Comparison of ENCODE assay signal across 26 mouse cellular contexts in the genomic region with DNA sequence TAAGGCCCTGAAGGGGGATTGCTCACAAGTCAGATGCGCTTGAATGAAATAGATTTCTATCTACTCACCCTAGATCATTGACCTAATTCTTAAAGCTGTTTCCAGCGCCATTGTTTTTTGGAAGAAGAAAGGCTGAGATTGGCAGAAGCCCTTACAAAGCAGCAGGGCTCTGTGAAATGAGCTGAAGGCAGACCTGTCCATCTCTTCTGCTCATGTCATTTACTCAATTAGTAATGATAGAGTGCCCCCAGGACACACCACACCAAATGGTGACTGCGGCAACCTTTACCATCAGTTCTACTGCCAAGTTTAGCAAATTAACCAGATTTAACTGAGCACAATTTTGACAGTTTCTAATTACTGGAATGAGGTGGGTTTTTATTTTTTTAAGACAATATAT.
DNase-seq lines count a peak whose midpoint lies in the region; ATAC-seq and TF ChIP-seq lines count a peak whose summit lies in the region.
"Had no signal": no experiment of that assay in that cellular context is flagged by ENCODE, and none has a peak within 500 bp of the region (broad histone marks: within the 10 kb centered on the region; RNA-seq: fewer than 3 reads in every experiment).

No protein-coding gene starts in this region.

- 65% methylated on average over 3 of the region's 3 CpGs for WGBS in hindbrain, postnatal 0 days
- WGBS in hindbrain, embryonic 10.5 days, result 67% methylated on average over 3 of the region's 3 CpGs
- WGBS in midbrain, postnatal 0 days, result 82% methylated on average over 3 of the region's 3 CpGs
- WGBS in midbrain, embryonic 10.5 days, result 89% methylated on average over 3 of the region's 3 CpGs

- H3K9ac ChIP-seq in hindbrain, postnatal 0 days (replicated peaks; ENCODE audit: low read length), result no peak overlapping the region
- no peak overlapping the region for H3K9ac ChIP-seq in midbrain, postnatal 0 days (replicated peaks; ENCODE audit: low read length, poor library complexity, severe bottlenecking)
- H3K9ac ChIP-seq: forebrain, postnatal 0 days; heart, embryonic 13.5 days; hindbrain, embryonic 13.5 days had no signal

- no peak overlapping the region for H3K4me2 ChIP-seq in hindbrain, postnatal 0 days (ENCODE audit: low read depth, low read length)
- H3K4me2 ChIP-seq in midbrain, postnatal 0 days (ENCODE audit: low read depth, low read length, poor library complexity, severe bottlenecking), result no peak overlapping the region
- H3K4me2 ChIP-seq: heart, embryonic 13.5 days; hindbrain, embryonic 13.5 days had no signal

- H3K4me1 ChIP-seq in hindbrain, postnatal 0 days (ENCODE audit: insufficient read depth, low read length), result no peaks in the 10 kb centered on the region
- H3K4me1 ChIP-seq in hindbrain, embryonic 10.5 days (replicated peaks), result peaks cover 4% of the 10 kb centered on the region; the same call in 1 of the 2 replicates
- no peaks in the 10 kb centered on the region for H3K4me1 ChIP-seq in midbrain, postnatal 0 days (ENCODE audit: insufficient read depth, low read length)
- H3K4me1 ChIP-seq in midbrain, embryonic 10.5 days, result no peaks in the 10 kb centered on the region
- H3K4me1 ChIP-seq: heart, embryonic 10.5 days; heart, embryonic 13.5 days; hindbrain, embryonic 13.5 days had no signal

- DNase-seq in cerebellum, postnatal 14 days, result peak; percentile 43 to 62
- DNase-seq in cerebellum, adult 9-10 months, result no peak
- peak; percentile 19 for DNase-seq in hindbrain, postnatal 0 days (ENCODE audit: low spot score)
- no peak for DNase-seq in hindbrain, embryonic 10.5 days (ENCODE audit: low spot score)
- DNase-seq in midbrain, postnatal 0 days (ENCODE audit: low spot score), result peak; percentile 27
- no peak for DNase-seq in midbrain, embryonic 10.5 days (ENCODE audit: low spot score)
- DNase-seq in retina, postnatal 1 day, result peak; percentile 48
- DNase-seq in right cerebral cortex, postnatal 36 days (ENCODE audit: low spot score in 2 of 2), result no peak
- DNase-seq: adrenal gland, adult 2 months; adrenal gland, postnatal 14 days; B cell, adult 2 months; cerebellum, adult 18-20 months; cerebellum, adult 9-11 months; forebrain, postnatal 0 days; gastrocnemius, adult 2 months; gastrocnemius, postnatal 14 days; heart, adult 18-20 months; heart, postnatal 14 days; heart, postnatal 4 days; kidney, adult 11 months had no signal

- H3K27me3 ChIP-seq in hindbrain, postnatal 0 days (ENCODE audit: insufficient read depth, low read length), result no peaks in the 10 kb centered on the region
- no peaks in the 10 kb centered on the region for H3K27me3 ChIP-seq in hindbrain, embryonic 10.5 days (ENCODE audit: insufficient read depth, poor library complexity, severe bottlenecking)
- no peaks in the 10 kb centered on the region for H3K27me3 ChIP-seq in midbrain, postnatal 0 days (ENCODE audit: insufficient read depth, low read length)
- H3K27me3 ChIP-seq in midbrain, embryonic 10.5 days (ENCODE audit: low read depth, poor library complexity, severe bottlenecking), result no peaks in the 10 kb centered on the region
- H3K27me3 ChIP-seq: CH12.LX; heart, embryonic 13.5 days; hindbrain, embryonic 13.5 days had no signal

- no peak for ATAC-seq in hindbrain, postnatal 0 days
- ATAC-seq in midbrain, postnatal 0 days (ENCODE audit: low FRiP score), result no peak
- ATAC-seq: forebrain, embryonic 14.5 days; forebrain, postnatal 0 days had no signal

- no peaks in the 10 kb centered on the region for H3K36me3 ChIP-seq in hindbrain, postnatal 0 days (ENCODE audit: insufficient read depth, low read length)
- H3K36me3 ChIP-seq in hindbrain, embryonic 10.5 days, result no peaks in the 10 kb centered on the region
- H3K36me3 ChIP-seq in midbrain, postnatal 0 days (ENCODE audit: insufficient read depth, low read length), result no peaks in the 10 kb centered on the region
- H3K36me3 ChIP-seq in midbrain, embryonic 10.5 days, result no peaks in the 10 kb centered on the region
- H3K36me3 ChIP-seq: G1E; heart, embryonic 10.5 days; heart, embryonic 13.5 days; hindbrain, embryonic 13.5 days had no signal

- no peaks in the 10 kb centered on the region for H3K9me3 ChIP-seq in hindbrain, postnatal 0 days (ENCODE audit: low read length)
- H3K9me3 ChIP-seq in hindbrain, embryonic 10.5 days, result no peaks in the 10 kb centered on the region
- no peaks in the 10 kb centered on the region for H3K9me3 ChIP-seq in midbrain, postnatal 0 days (ENCODE audit: low read length)
- H3K9me3 ChIP-seq in midbrain, embryonic 10.5 days (replicated peaks), result no peaks in the 10 kb centered on the region
- H3K9me3 ChIP-seq: heart, embryonic 10.5 days; heart, embryonic 13.5 days; hindbrain, embryonic 13.5 days had no signal

- TF ChIP-seq CTCF in hindbrain, postnatal 0 days (IDR thresholded peaks at IDR 0.05; ENCODE audit: low read depth), result no peak
- no peak for TF ChIP-seq CTCF in midbrain, postnatal 0 days (IDR thresholded peaks at IDR 0.05)

- no peak overlapping the region for H3K4me3 ChIP-seq in hindbrain, postnatal 0 days (ENCODE audit: low read length)
- no peak overlapping the region for H3K4me3 ChIP-seq in hindbrain, embryonic 10.5 days
- H3K4me3 ChIP-seq in midbrain, postnatal 0 days (ENCODE audit: low read depth, low read length), result no peak overlapping the region
- H3K4me3 ChIP-seq in midbrain, embryonic 10.5 days, result no peak overlapping the region
- H3K4me3 ChIP-seq: gastrocnemius, adult 2 months; heart, embryonic 10.5 days; heart, embryonic 13.5 days; hindbrain, embryonic 13.5 days had no signal

- H3K27ac ChIP-seq in hindbrain, postnatal 0 days, result no peak overlapping the region
- no peak overlapping the region for H3K27ac ChIP-seq in hindbrain, embryonic 10.5 days
- no peak overlapping the region for H3K27ac ChIP-seq in midbrain, postnatal 0 days (ENCODE audit: low read depth, low read length)
- H3K27ac ChIP-seq in midbrain, embryonic 10.5 days (replicated peaks), result no peak overlapping the region
- H3K27ac ChIP-seq: gastrocnemius, adult 2 months; heart, embryonic 10.5 days; heart, embryonic 13.5 days; hindbrain, embryonic 13.5 days had no signal

Comparison
In these comparisons a context has a peak if more than half of its experiments do, and no peak if none do; other contexts are left out.
1. DNase-seq: peak in cerebellum, postnatal 14 days (2 of 2), hindbrain, postnatal 0 days (single experiment), midbrain, postnatal 0 days (single experiment) and retina, postnatal 1 day (single experiment); none in cerebellum, adult 9-10 months (single experiment), hindbrain, embryonic 10.5 days (single experiment), midbrain, embryonic 10.5 days (single experiment) and right cerebral cortex, postnatal 36 days (0 of 2).